In genomic region chr4:154480544-154481260, GRCm38 (mm10) we compare ENCODE assay signal across 15 mouse cellular contexts.
A peak's percentile ranks its signal among the peaks of the same experiment; 100 is the strongest.
DNase-seq lines count a peak whose midpoint lies in the region; ATAC-seq and TF ChIP-seq lines count a peak whose summit lies in the region.
"Had no signal": no experiment of that assay in that cellular context is flagged by ENCODE, and none has a peak within 500 bp of the region (broad histone marks: within the 10 kb centered on the region; RNA-seq: fewer than 3 reads in every experiment).

No protein-coding gene starts in this region.

- H3K9ac ChIP-seq in embryonic facial prominence, embryonic 12.5 days = no peak overlapping the region
- no peak overlapping the region for H3K9ac ChIP-seq in heart, postnatal 0 days (replicated peaks; ENCODE audit: low read depth, low read length)
- no peak overlapping the region for H3K9ac ChIP-seq in limb, embryonic 12.5 days (replicated peaks)
- H3K9ac ChIP-seq in stomach, embryonic 16.5 days (ENCODE audit: low read length) = peak overlapping the region; percentile 41; the same call in 1 of the 2 replicates
- H3K9ac ChIP-seq: forebrain, embryonic 15.5 days; liver, postnatal 0 days had no signal

- no peak for TF ChIP-seq CTCF in heart, postnatal 0 days (IDR thresholded peaks at IDR 0.05; ENCODE audit: low read depth)

- H3K4me2 ChIP-seq in embryonic facial prominence, embryonic 12.5 days (replicated peaks) = no peak overlapping the region
- no peak overlapping the region for H3K4me2 ChIP-seq in heart, postnatal 0 days (ENCODE audit: low read depth, low read length)
- no peak overlapping the region for H3K4me2 ChIP-seq in limb, embryonic 12.5 days
- H3K4me2 ChIP-seq in stomach, embryonic 16.5 days (ENCODE audit: low read depth, low read length) = no peak overlapping the region
- H3K4me2 ChIP-seq: forebrain, embryonic 15.5 days had no signal

- no peak overlapping the region for H3K4me3 ChIP-seq in embryonic facial prominence, embryonic 12.5 days
- no peak overlapping the region for H3K4me3 ChIP-seq in embryonic facial prominence, embryonic 10.5 days
- no peak overlapping the region for H3K4me3 ChIP-seq in heart, postnatal 0 days (ENCODE audit: low read depth, low read length)
- no peak overlapping the region for H3K4me3 ChIP-seq in limb, embryonic 12.5 days (replicated peaks)
- no peak overlapping the region for H3K4me3 ChIP-seq in limb, embryonic 10.5 days
- no peak overlapping the region for H3K4me3 ChIP-seq in stomach, embryonic 16.5 days (replicated peaks; ENCODE audit: low read length)
- H3K4me3 ChIP-seq: forebrain, embryonic 15.5 days; midbrain, embryonic 10.5 days had no signal

- H3K4me1 ChIP-seq in embryonic facial prominence, embryonic 12.5 days = peaks cover 47% of the 10 kb centered on the region
- H3K4me1 ChIP-seq in embryonic facial prominence, embryonic 10.5 days = peaks cover 91% of the 10 kb centered on the region
- peaks cover 33% of the 10 kb centered on the region for H3K4me1 ChIP-seq in heart, postnatal 0 days (ENCODE audit: control insufficient read depth, insufficient read depth)
- H3K4me1 ChIP-seq in limb, embryonic 12.5 days (replicated peaks) = peaks cover 81% of the 10 kb centered on the region
- peaks cover 91% of the 10 kb centered on the region for H3K4me1 ChIP-seq in limb, embryonic 10.5 days
- peaks cover 38% of the 10 kb centered on the region for H3K4me1 ChIP-seq in stomach, embryonic 16.5 days (ENCODE audit: control insufficient read depth, insufficient read depth, low read length)

- TF ChIP-seq EP300 in heart, postnatal 0 days (IDR thresholded peaks at IDR 0.05; ENCODE audit: low read depth) = no peak

- no peak for ATAC-seq in embryonic facial prominence, embryonic 12.5 days (ENCODE audit: insufficient number of reproducible peaks, insufficient read depth, low FRiP score, low TSS enrichment)
- ATAC-seq in heart, postnatal 0 days (ENCODE audit: insufficient read depth, low read depth) = peak; percentile 62
- no peak for ATAC-seq in limb, embryonic 12.5 days (ENCODE audit: insufficient number of reproducible peaks, insufficient read depth, low FRiP score, low TSS enrichment, low read depth)
- no peak for ATAC-seq in stomach, embryonic 16.5 days (ENCODE audit: insufficient read depth, low FRiP score)
- ATAC-seq: forebrain, embryonic 15.5 days; hindbrain, postnatal 0 days; liver, postnatal 0 days had no signal

- H3K9me3 ChIP-seq in embryonic facial prominence, embryonic 12.5 days = no peaks in the 10 kb centered on the region
- H3K9me3 ChIP-seq in embryonic facial prominence, embryonic 10.5 days = no peaks in the 10 kb centered on the region
- no peaks in the 10 kb centered on the region for H3K9me3 ChIP-seq in heart, postnatal 0 days (replicated peaks; ENCODE audit: control insufficient read depth, low read length)
- no peaks in the 10 kb centered on the region for H3K9me3 ChIP-seq in limb, embryonic 12.5 days
- H3K9me3 ChIP-seq in limb, embryonic 10.5 days (replicated peaks) = no peaks in the 10 kb centered on the region
- no peaks in the 10 kb centered on the region for H3K9me3 ChIP-seq in stomach, embryonic 16.5 days (replicated peaks; ENCODE audit: control insufficient read depth, low read length)
- H3K9me3 ChIP-seq: forebrain, embryonic 15.5 days; midbrain, embryonic 10.5 days had no signal

- 55% methylated on average over 9 of the region's 9 CpGs for WGBS in embryonic facial prominence, embryonic 12.5 days
- WGBS in embryonic facial prominence, embryonic 10.5 days = 75% methylated on average over 9 of the region's 9 CpGs
- WGBS in heart, postnatal 0 days = 32% methylated on average over 9 of the region's 9 CpGs
- WGBS in limb, embryonic 12.5 days = 62% methylated on average over 9 of the region's 9 CpGs
- 75% methylated on average over 9 of the region's 9 CpGs for WGBS in limb, embryonic 10.5 days
- WGBS in stomach, embryonic 16.5 days = 48% methylated on average over 9 of the region's 9 CpGs

- H3K36me3 ChIP-seq in embryonic facial prominence, embryonic 12.5 days = no peaks in the 10 kb centered on the region
- peaks cover 9% of the 10 kb centered on the region for H3K36me3 ChIP-seq in embryonic facial prominence, embryonic 10.5 days (replicated peaks)
- H3K36me3 ChIP-seq in heart, postnatal 0 days (replicated peaks; ENCODE audit: control insufficient read depth, insufficient read depth, low read length) = no peaks in the 10 kb centered on the region
- peaks cover 10% of the 10 kb centered on the region for H3K36me3 ChIP-seq in limb, embryonic 12.5 days
- H3K36me3 ChIP-seq in limb, embryonic 10.5 days = peaks cover 20% of the 10 kb centered on the region
- no peaks in the 10 kb centered on the region for H3K36me3 ChIP-seq in stomach, embryonic 16.5 days (ENCODE audit: control insufficient read depth, insufficient read depth, low read length)
- H3K36me3 ChIP-seq: forebrain, embryonic 15.5 days; midbrain, embryonic 10.5 days had no signal

- DNase-seq in embryonic facial prominence, embryonic 10.5 days (ENCODE audit: low spot score) = no peak
- peak; percentile 55 for DNase-seq in heart, postnatal 0 days (ENCODE audit: low spot score)
- no peak for DNase-seq in heart, adult 18-20 months
- DNase-seq in limb, embryonic 10.5 days (ENCODE audit: low spot score) = no peak
- DNase-seq in layer of hippocampus, postnatal 10 days (ENCODE audit: low spot score in 2 of 2) = no peak
- DNase-seq: adrenal gland, adult 8-10 months; cerebellum, adult 18-20 months; liver, postnatal 0 days; thymus, postnatal 14 days had no signal

- 0 out of 2 replicates have a peak overlapping the region, but pooled peaks have one; percentile 38 for H3K27ac ChIP-seq in embryonic facial prominence, embryonic 12.5 days
- no peak overlapping the region; the same call in none of the 2 replicates for H3K27ac ChIP-seq in embryonic facial prominence, embryonic 10.5 days (replicated peaks)
- H3K27ac ChIP-seq in heart, postnatal 0 days (ENCODE audit: low read depth) = peak overlapping the region; percentile 59; the same call in 1 of the 2 replicates
- H3K27ac ChIP-seq in limb, embryonic 12.5 days = 0 out of 2 replicates have a peak overlapping the region, but pooled peaks have one; percentile 41
- no peak overlapping the region for H3K27ac ChIP-seq in limb, embryonic 10.5 days
- peak overlapping the region; percentile 64; the same call in 1 of the 2 replicates for H3K27ac ChIP-seq in stomach, embryonic 16.5 days (ENCODE audit: low read length)
- H3K27ac ChIP-seq: forebrain, embryonic 15.5 days; hindbrain, postnatal 0 days; midbrain, embryonic 10.5 days had no signal

- peaks cover 10% of the 10 kb centered on the region for H3K27me3 ChIP-seq in embryonic facial prominence, embryonic 12.5 days
- H3K27me3 ChIP-seq in embryonic facial prominence, embryonic 10.5 days (replicated peaks; ENCODE audit: low read depth, poor library complexity, severe bottlenecking) = peaks cover 98% of the 10 kb centered on the region
- H3K27me3 ChIP-seq in heart, postnatal 0 days (ENCODE audit: control insufficient read depth, insufficient read depth, low read length) = no peaks in the 10 kb centered on the region
- peaks cover 2% of the 10 kb centered on the region; the same call in 1 of the 2 replicates for H3K27me3 ChIP-seq in limb, embryonic 12.5 days
- H3K27me3 ChIP-seq in limb, embryonic 10.5 days (ENCODE audit: low read depth, poor library complexity, severe bottlenecking) = peaks cover 41% of the 10 kb centered on the region
- H3K27me3 ChIP-seq in stomach, embryonic 16.5 days (ENCODE audit: control insufficient read depth, insufficient read depth, low read length) = no peaks in the 10 kb centered on the region
- H3K27me3 ChIP-seq: forebrain, embryonic 15.5 days had no signal

Comparison
In these comparisons a context has a peak if more than half of its experiments do, and no peak if none do; other contexts are left out.
1. H3K27ac ChIP-seq: peak in embryonic facial prominence, embryonic 12.5 days (single experiment), heart, postnatal 0 days (single experiment), limb, embryonic 12.5 days (single experiment) and stomach, embryonic 16.5 days (single experiment); none in embryonic facial prominence, embryonic 10.5 days (single experiment) and limb, embryonic 10.5 days (single experiment).